Mouse (Mus musculus) embryonic facial prominence, embryonic 10.5 days (tissue): ENCODE measurements around the gene Olfr31. TPM values are rescaled to one million over a fixed set of nuclear protein-coding genes. Genes with fewer than 3 reads are reported as not detected.

ENCODE experiments used
- polyA plus RNA-seq: library from polyadenylated mRNA; unstranded; fragments of >200 nt; fragmentation: Nextera tagmentation; extraction: Ambion mirVana; gene quantifications from 2 replicates; pipeline ENCODE4 v1.2.1, GENCODE M21; 2016

The Olfr31 gene
- polyA plus RNA-seq, 1 experiment from 2014 or later = not detected

Other genes with a start within 250 kb of the Olfr31 start
- gene Psmd6, start 201.8 kb upstream of the Olfr31 start, polyA plus RNA-seq = 285 TPM in 2 replicates
- gene Olfr720, start 136.0 kb upstream of the Olfr31 start, polyA plus RNA-seq = not detected in 2 replicates
- gene Il3ra, start 23.4 kb downstream of the Olfr31 start, polyA plus RNA-seq = 1.8 and 2.2 TPM in 2 replicates
- gene Olfr721-ps1, start 78.5 kb downstream of the Olfr31 start, polyA plus RNA-seq = not detected in 2 replicates